Mouse (Mus musculus) forebrain, embryonic 12.5 days (tissue): Measurements from ENCODE around the gene Zbtb7b. TPM values are rescaled to one million over a fixed set of nuclear protein-coding genes. Genes with fewer than 3 reads are reported as not detected.
A peak's percentile ranks its signal among the peaks of the same experiment; 100 is the strongest.

Experiments
- ATAC-seq: fragments of 200-750 bp; cut with Nextera tagmentation; 2 replicates; pipeline ENCODE4 v1.8.0; 2017; ENCODE audit warnings: moderate TSS enrichment; ENCODE audit not compliant: low FRiP score
- H3K27ac ChIP-seq: fragments of 300-500 bp; sonication (generic); 2 replicates; pipeline ENCODE4 v1.5.1; 2016; ENCODE audit warnings: mild to moderate bottlenecking
- H3K27me3 ChIP-seq: fragments of 300-500 bp; sonication (generic); 2 replicates; pipeline ENCODE4 v1.6.1; 2016; ENCODE audit warnings: mild to moderate bottlenecking
- H3K36me3 ChIP-seq: fragments of 300-500 bp; sonication (generic); replicated peaks from 2 replicates; pipeline ENCODE4 v1.6.1; 2016; ENCODE audit warnings: mild to moderate bottlenecking
- H3K4me1 ChIP-seq: fragments of 300-500 bp; sonication (generic); 2 replicates; pipeline ENCODE4 v1.6.1; 2016
- H3K4me2 ChIP-seq: fragments of 300-500 bp; sonication (generic); 2 replicates; pipeline ENCODE4 v1.6.1; 2016; ENCODE audit warnings: mild to moderate bottlenecking, moderate library complexity
- H3K4me3 ChIP-seq: fragments of 300-500 bp; sonication (generic); replicated peaks from 2 replicates; pipeline ENCODE4 v1.5.1; 2016; ENCODE audit warnings: mild to moderate bottlenecking
- H3K9ac ChIP-seq: fragments of 300-500 bp; sonication (generic); 2 replicates; pipeline ENCODE4 v1.6.1; 2016; ENCODE audit warnings: mild to moderate bottlenecking
- H3K9me3 ChIP-seq: fragments of 300-500 bp; sonication (generic); 2 replicates; pipeline ENCODE4 v1.6.1; 2016
- WGBS: fragments of 180-500 bp; shearing (Covaris S2); methylation state at CpG from one replicate; pipeline ENCODE4 v1.1.7; 2016; 5-methylcytosine and 5-hydroxymethylcytosine counted together
- polyA plus RNA-seq: library from polyadenylated mRNA; unstranded; fragments of >200 nt; fragmentation: Nextera tagmentation; extraction: Ambion mirVana; gene quantifications from 2 replicates; pipeline ENCODE4 v1.2.1, GENCODE M21; 2016

Zbtb7b gene
- polyA plus RNA-seq, 1 experiment from 2014 or later: 0.45 TPM

DNA sequence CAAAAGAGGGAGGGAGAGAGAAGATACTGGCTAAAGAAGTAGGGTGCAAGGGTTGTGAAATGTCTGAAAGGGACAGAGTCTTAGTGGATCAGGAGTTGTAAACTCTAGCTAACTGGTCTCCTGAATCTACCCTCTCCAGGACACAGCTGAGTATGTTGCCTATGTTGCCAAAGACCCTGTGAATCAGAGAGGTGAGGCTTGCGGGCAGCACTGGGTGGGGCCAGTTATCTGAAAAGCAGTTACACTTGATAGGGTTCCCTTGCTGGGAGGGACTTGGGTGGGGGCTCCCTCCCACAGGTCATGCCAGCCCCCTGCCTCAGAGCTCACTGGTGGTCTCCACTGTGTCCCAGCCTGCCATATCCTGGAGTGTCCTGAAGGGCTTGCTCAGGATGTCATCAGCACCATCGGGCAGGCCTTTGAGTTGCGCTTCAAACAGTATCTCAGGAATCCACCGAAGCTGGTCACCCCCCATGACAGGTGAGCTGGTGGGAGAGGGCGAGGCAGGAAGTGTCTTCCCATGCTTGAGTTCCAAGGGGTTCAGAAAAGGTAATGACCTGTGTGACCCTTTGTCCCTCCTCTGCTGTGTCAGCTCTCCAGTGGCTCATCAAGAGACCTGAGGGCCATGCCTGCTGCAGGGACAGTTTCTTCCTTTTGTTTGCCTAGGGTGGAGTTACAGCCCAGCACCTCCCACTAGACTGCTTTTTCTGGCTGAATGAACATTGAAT lies 30.0 kb upstream of the Zbtb7b start:
- no peak overlapping the region for H3K4me2 ChIP-seq
- H3K36me3 ChIP-seq: peaks cover 24% of the 10 kb centered on the region
- WGBS: 95% methylated on average over 5 of the region's 5 CpGs
- H3K4me1 ChIP-seq: peaks cover 34% of the 10 kb centered on the region
- H3K9me3 ChIP-seq: no peaks in the 10 kb centered on the region
- H3K4me3 ChIP-seq: no peak overlapping the region
- H3K9ac ChIP-seq: no peak overlapping the region
- no peak for ATAC-seq
- no peaks in the 10 kb centered on the region for H3K27me3 ChIP-seq
- H3K27ac ChIP-seq: no peak overlapping the region

DNA sequence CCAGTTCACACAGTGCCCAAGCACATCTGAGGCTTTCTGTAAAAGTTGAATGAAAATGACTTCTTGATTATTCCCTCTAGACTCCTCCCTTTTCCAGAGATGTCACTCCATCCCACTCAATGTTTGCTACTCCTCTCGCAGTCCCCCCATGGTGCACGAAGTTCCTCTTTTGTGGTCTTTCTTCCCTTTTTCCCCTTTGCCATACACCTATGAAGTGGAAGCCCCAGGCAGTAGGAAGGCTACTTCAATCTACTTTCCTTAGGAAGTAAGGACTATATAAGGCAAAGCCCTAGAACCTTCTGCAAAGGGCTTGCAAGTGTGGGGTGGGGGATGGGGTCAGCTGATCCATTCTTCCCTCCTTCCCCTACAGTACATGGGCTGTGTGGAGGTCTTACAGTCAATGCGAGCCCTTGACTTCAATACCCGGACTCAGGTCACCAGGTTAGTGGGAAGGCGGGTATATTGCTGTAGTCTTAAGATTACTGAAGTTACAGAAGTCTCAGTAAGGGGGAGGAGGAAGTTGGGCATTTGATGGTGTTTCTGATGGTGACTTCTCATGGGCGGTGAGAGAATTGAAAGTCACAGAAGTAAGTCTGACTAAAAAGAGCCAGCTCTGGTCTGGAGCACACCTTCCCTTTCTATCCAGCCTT lies 28.1 kb upstream of the Zbtb7b start:
- ATAC-seq: no peak
- 76% methylated on average over 6 of the region's 6 CpGs for WGBS
- Histone ChIP-seq H3K9ac (peak overlapping the region; percentile 65; the same call in 1 of the 2 replicates), H3K27ac (no peak overlapping the region), H3K27me3 (no peaks in the 10 kb centered on the region), H3K4me2 (peak overlapping the region; percentile 60; the same call in 1 of the 2 replicates), H3K9me3 (no peaks in the 10 kb centered on the region), H3K4me1 (peaks cover 40% of the 10 kb centered on the region), H3K36me3 (peaks cover 24% of the 10 kb centered on the region), H3K4me3 (peak overlapping the region; percentile 37; the same call in 1 of the 2 replicates)

DNA sequence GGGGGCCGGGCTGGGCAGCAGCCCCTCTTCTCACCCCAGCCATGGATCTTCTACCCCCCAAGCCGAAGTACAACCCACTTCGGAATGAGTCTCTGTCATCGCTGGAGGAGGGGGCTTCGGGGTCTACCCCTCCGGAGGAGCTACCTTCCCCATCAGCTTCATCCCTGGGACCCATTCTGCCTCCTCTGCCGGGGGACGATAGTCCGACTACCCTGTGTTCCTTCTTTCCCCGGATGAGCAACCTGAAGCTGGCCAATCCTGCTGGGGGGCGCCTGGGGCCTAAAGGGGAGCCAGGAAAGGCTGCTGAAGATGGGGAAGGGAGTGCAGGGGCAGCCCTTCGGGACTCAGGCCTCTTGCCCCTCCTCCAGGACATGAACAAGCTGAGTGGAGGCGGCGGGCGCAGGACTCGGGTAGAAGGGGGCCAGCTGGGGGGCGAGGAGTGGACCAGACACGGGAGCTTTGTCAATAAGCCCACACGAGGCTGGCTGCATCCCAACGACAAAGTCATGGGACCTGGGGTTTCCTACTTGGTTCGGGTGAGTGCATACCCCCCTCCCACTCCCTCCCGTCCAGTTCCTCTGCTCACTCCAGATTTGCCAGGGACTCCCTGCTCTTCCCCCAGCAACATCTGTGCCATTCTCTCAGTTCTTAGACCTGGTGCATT lies 27.4 kb upstream of the Zbtb7b start:
- Histone ChIP-seq H3K4me2 (peak overlapping the region; percentile 60), H3K27ac (peak overlapping the region; percentile 65), H3K4me3 (peak overlapping the region; percentile 37), H3K36me3 (peaks cover 17% of the 10 kb centered on the region), H3K9me3 (no peaks in the 10 kb centered on the region), H3K27me3 (no peaks in the 10 kb centered on the region), H3K4me1 (peaks cover 44% of the 10 kb centered on the region), H3K9ac (peak overlapping the region; percentile 65)
- no peak for ATAC-seq
- 6% methylated on average over 22 of the region's 22 CpGs for WGBS

DNA sequence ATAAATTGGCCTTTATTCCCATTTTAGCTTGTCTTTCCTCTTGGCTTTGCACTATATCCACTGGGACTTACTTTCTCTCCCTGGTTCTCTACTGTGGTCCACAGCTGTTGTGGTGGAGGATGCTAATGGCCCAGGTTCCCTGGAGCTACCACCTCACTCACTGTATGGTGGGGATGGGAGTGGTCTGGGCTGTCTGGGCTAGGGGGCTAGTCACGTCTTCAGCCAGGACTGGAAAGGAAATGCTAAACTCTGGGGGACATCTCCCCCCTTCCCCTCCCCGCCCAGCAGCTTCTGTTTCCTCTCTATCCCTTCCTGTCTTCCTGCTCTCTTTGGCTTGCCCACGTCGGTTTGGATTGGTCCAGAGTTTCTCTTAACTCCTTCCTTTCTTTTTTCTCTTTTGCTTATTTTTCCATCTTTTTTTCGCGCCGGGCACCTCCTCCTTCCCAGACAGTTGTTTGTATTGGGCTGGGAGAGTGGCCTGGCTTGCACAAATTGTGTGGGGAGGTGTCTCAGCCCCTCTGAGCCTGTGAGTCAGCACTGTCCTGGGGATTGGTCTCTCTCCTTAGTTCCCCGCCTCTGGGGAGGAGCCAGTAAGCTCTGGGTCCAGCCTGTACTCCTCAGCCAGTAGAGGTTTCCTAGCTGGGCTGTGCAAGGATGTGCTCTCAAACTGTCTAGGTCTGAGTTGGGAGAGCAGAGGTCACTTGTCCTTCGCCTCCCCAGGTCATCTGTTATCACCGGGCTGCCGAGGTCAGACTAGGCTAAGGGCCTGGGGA lies 26.6 kb upstream of the Zbtb7b start:
- 4% methylated on average over 11 of the region's 11 CpGs for WGBS
- Histone ChIP-seq H3K27ac (peak overlapping the region; percentile 65), H3K4me1 (peaks cover 52% of the 10 kb centered on the region), H3K36me3 (peaks cover 16% of the 10 kb centered on the region), H3K9ac (peak overlapping the region; percentile 65), H3K4me2 (peak overlapping the region; percentile 60), H3K4me3 (peak overlapping the region; percentile 37), H3K9me3 (no peaks in the 10 kb centered on the region), H3K27me3 (no peaks in the 10 kb centered on the region)
- peak; percentile 22; the same call in 1 of the 2 replicates for ATAC-seq

DNA sequence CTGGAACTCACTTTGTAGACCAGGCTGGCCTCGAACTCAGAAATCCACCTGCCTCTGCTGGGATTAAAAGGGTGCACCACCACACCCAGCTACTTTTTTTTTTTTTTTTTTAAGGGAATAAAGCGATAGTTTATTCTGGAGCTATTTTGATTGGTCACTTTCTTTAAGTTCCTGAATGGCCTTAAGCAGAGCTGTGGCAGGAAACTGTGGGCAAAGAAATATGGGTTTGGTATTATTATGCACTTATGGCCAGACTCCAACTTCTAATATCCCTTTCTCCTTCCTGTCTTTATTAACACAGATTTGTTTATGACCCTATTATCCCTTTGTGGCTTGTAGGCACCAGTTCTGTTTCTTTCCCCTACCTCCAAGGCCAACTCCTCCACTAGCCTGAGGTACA lies 25.8 kb upstream of the Zbtb7b start:
- Histone ChIP-seq H3K36me3 (peaks cover 24% of the 10 kb centered on the region), H3K9me3 (no peaks in the 10 kb centered on the region), H3K27ac (peak overlapping the region; percentile 65; the same call in 1 of the 2 replicates), H3K4me1 (peaks cover 53% of the 10 kb centered on the region), H3K4me3 (no peak overlapping the region), H3K9ac (no peak overlapping the region), H3K4me2 (peak overlapping the region; percentile 60; the same call in 1 of the 2 replicates), H3K27me3 (no peaks in the 10 kb centered on the region)
- WGBS: 73% methylated on average over 2 of the region's 2 CpGs
- no peak for ATAC-seq

DNA sequence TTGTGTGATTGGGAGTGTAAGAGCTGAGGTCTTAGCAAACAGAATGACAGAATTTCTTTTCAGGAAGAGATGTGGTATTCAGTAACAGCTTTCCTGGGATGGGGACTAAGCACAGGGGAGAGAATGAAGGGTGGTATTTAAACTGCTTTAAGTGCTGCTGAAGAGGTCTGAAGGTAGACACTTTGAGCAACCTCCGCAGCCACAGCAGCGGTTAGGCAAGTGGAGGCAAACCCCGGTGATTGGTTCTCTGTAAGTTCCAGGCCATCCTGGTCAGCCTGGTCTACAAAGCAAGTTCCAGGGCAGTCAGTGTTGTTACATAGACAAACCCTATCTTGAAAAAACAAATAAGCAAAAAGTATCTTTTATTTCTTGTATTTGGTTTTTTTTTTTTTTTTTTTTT lies 25.4 kb upstream of the Zbtb7b start:
- WGBS: 32% methylated on average over 3 of the region's 3 CpGs
- no peak for ATAC-seq
- Histone ChIP-seq H3K4me1 (peaks cover 53% of the 10 kb centered on the region), H3K9ac (peak overlapping the region; percentile 71; the same call in 1 of the 2 replicates), H3K27ac (peak overlapping the region; percentile 93; the same call in 1 of the 2 replicates), H3K4me3 (peak overlapping the region; percentile 59), H3K27me3 (no peaks in the 10 kb centered on the region), H3K36me3 (peaks cover 26% of the 10 kb centered on the region), H3K9me3 (no peaks in the 10 kb centered on the region), H3K4me2 (peak overlapping the region; percentile 93)

DNA sequence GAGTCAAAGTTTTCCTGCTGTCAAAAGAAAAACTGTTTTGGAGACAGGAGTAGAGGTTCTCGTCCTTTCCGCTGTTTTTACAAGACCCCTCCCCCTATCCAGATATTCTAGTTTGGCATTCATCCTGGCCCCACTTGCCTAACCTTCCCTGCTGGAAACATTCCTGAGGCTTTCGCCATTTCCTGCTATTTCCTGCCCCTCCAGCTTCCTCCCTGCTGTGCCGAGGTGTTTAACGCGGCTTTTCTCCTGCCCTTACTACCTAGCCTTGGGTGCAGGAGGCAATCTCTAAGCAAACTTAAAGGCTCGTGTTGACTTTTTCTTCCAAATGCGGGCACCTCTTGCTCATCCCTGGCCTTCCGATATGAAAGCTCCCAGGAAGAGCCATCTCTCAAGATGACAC lies 25.0 kb upstream of the Zbtb7b start:
- Histone ChIP-seq H3K4me3 (peak overlapping the region; percentile 59), H3K36me3 (peaks cover 26% of the 10 kb centered on the region), H3K9ac (peak overlapping the region; percentile 71), H3K4me1 (peaks cover 53% of the 10 kb centered on the region), H3K4me2 (peak overlapping the region; percentile 93), H3K27ac (peak overlapping the region; percentile 93), H3K27me3 (no peaks in the 10 kb centered on the region), H3K9me3 (no peaks in the 10 kb centered on the region)
- no peak for ATAC-seq
- WGBS: 7% methylated on average over 9 of the region's 9 CpGs

DNA sequence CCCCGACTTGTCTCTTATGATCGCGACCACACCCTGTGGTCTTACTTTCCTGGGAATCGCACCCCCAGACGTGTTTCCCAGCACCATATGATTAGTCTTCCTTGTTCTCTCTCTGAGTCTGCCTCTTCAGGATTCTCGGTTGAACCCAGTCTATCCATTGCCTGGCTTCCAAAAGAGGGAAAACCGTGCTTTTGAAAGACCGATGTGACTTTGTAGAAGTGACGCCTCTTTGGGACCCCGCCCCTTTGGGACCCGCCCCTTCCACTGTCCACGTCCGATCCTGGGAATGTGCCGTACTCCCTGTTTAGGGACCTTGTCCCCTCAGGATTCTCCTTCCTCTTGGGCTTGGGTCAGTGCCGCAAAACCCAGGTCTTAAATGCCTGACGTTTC lies 24.3 kb upstream of the Zbtb7b start:
- peak; percentile 24 for ATAC-seq
- Histone ChIP-seq H3K36me3 (peaks cover 28% of the 10 kb centered on the region), H3K4me1 (peaks cover 53% of the 10 kb centered on the region), H3K27me3 (no peaks in the 10 kb centered on the region), H3K4me3 (peak overlapping the region; percentile 59), H3K9ac (peak overlapping the region; percentile 71), H3K9me3 (no peaks in the 10 kb centered on the region), H3K27ac (peak overlapping the region; percentile 93), H3K4me2 (peak overlapping the region; percentile 93)
- under 1% methylated on average over 16 of the region's 16 CpGs for WGBS

DNA sequence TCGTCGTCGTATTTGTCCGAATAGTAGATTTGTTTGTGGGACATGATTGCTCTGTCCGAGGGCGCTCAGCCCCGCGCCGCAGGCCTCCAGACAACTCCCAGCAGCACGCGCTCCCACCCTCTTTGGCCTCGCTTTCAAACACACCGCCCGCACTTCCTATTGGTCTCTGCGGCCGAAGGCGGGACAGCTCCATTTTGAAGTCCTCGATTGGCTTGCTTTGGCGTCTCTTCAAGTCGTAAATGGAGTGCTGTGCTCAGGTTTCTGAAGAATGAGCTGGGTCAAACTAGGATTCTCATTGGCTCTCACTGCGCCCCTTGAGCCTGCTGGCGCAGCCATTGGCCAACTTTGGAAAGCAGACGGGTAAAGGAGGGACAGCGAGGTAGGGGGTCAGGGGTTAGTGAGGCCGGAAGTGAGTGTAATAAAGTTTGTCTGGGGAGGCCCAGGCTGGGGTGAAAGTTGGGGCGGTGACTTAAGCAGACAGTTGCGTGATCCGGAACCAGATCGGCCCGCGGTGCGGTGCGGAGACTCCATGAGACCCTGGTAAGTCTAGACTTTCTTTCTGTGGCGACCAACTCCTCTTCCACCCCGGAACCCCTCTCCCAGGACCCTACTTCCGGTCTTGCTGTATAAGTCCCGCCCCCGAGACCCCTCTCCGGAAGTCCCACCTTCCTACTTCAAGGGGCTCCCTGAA lies 23.7 kb upstream of the Zbtb7b start, which contains the start of the genes Cks1b and Shc1:
TSS of gene Cks1b (minus strand) at position 214 of the 691 bp plus-strand sequence.
TSS of gene Shc1 (plus strand) at position 274 of the 691 bp plus-strand sequence.
- under 1% methylated on average over 39 of the region's 39 CpGs for WGBS
- Histone ChIP-seq H3K4me1 (peaks cover 52% of the 10 kb centered on the region), H3K27ac (peak within 1 kb of the TSS; percentile 93)

DNA sequence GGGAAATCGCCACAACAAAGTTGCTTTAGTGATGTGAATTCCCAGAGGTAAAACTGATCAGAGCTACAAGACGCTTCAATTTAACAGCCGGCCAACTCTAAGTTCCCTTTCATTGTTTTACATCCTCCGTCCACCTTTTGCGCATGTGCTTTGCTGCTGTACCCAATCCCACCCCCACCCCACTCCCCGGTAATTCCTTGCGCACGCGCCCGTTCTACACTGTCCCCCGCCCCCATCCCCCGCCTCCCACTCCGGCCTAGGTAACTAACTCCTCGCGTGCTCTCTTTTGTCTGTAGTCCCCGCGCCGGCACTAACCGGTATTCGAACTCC lies 23.2 kb upstream of the Zbtb7b start:
- peak; percentile 47 for ATAC-seq
- peak overlapping the region; percentile 59 for H3K4me3 ChIP-seq
- H3K36me3 ChIP-seq: peaks cover 29% of the 10 kb centered on the region
- H3K27me3 ChIP-seq: no peaks in the 10 kb centered on the region
- H3K27ac ChIP-seq: peak overlapping the region; percentile 93
- peak overlapping the region; percentile 93 for H3K4me2 ChIP-seq
- peak overlapping the region; percentile 70 for H3K9ac ChIP-seq
- under 1% methylated on average over 20 of the region's 20 CpGs for WGBS
- H3K9me3 ChIP-seq: no peaks in the 10 kb centered on the region
- peaks cover 47% of the 10 kb centered on the region for H3K4me1 ChIP-seq

More for the DNA sequence above, 23.7 kb upstream of the Zbtb7b start, which contains the start of the genes Cks1b and Shc1:
- no peaks in the 10 kb centered on the region for H3K9me3 ChIP-seq
- peaks cover 29% of the 10 kb centered on the region for H3K36me3 ChIP-seq
- H3K4me3 ChIP-seq: peak within 1 kb of the TSS; percentile 59
- ATAC-seq: peak; percentile 97
- peak within 1 kb of the TSS; percentile 93 for H3K4me2 ChIP-seq
- peak within 1 kb of the TSS; percentile 71 for H3K9ac ChIP-seq
- H3K27me3 ChIP-seq: no peaks in the 10 kb centered on the region

DNA sequence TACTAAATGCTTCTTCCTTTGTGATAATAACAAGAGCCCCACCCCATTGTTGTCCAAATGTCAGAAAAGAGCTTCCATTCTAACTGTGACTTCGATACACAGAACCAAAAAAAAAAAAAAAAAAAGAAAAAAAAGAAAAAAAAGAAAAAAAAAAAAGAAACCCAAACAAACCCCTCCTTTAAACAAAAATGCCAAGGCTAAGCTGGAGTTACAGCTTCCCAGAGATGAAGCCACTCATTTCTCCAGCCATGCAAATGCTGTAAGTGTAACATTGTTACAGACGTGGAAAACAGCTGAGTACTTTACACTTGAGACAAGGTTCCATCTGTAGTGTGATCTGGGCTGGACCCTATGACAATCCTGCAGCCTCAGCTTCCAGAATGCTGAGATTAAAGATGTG lies 22.6 kb upstream of the Zbtb7b start:
- H3K9ac ChIP-seq: peak overlapping the region; percentile 70
- peak overlapping the region; percentile 93 for H3K4me2 ChIP-seq
- no peaks in the 10 kb centered on the region for H3K9me3 ChIP-seq
- H3K4me3 ChIP-seq: peak overlapping the region; percentile 59
- ATAC-seq: no peak
- peaks cover 29% of the 10 kb centered on the region for H3K36me3 ChIP-seq
- peak overlapping the region; percentile 93 for H3K27ac ChIP-seq
- H3K27me3 ChIP-seq: no peaks in the 10 kb centered on the region
- 27% methylated on average over 2 of the region's 2 CpGs for WGBS
- peaks cover 41% of the 10 kb centered on the region for H3K4me1 ChIP-seq
